Mouse (Mus musculus): ENCODE measurements around the gene Susd3. TPM values are rescaled to one million over a fixed set of nuclear protein-coding genes. Genes with fewer than 3 reads are reported as not detected.

The Susd3 gene
- 6.5 TPM for polyA plus RNA-seq (2014; fragmentation: Illumina TruSeq; extraction: RNeasy Lipid Tissue Mini Kit (QIAGEN cat#74804); ENCODE audit: low read depth, low replicate concordance)

GRCm38 (mm10) chr13:49248467-49248862 is at the start of gene Susd3:
TSS of gene Susd3 (minus strand) at chr13:49248706.

GRCm38 (mm10) chr13:49215504-49216219 is 32.8 kb downstream of the Susd3 start, which contains the start of gene Card19:
TSS of gene Card19 (minus strand) at chr13:49216037.

GRCm38 (mm10) chr13:49187288-49188218 is 61.0 kb downstream of the Susd3 start, which contains the start of gene Ninj1:
TSS of gene Ninj1 (plus strand) at chr13:49187485.

Other genes starting within 250 kb of the Susd3 start
- 0.04 TPM for gene Wnk2, start 100.7 kb downstream of the Susd3 start, polyA plus RNA-seq (2014; fragmentation: Illumina TruSeq; extraction: RNeasy Lipid Tissue Mini Kit (QIAGEN cat#74804); ENCODE audit: low read depth, low replicate concordance)
- not detected for gene Ninj1, start 61.2 kb downstream of the Susd3 start, polyA plus RNA-seq (2014; fragmentation: Illumina TruSeq; extraction: RNeasy Lipid Tissue Mini Kit (QIAGEN cat#74804); ENCODE audit: low read depth, low replicate concordance)
- gene Card19, start 32.7 kb downstream of the Susd3 start, polyA plus RNA-seq (2014; fragmentation: Illumina TruSeq; extraction: RNeasy Lipid Tissue Mini Kit (QIAGEN cat#74804); ENCODE audit: low read depth, low replicate concordance), result 0.36 TPM
- gene Fgd3, start 71.6 kb upstream of the Susd3 start, polyA plus RNA-seq (2014; fragmentation: Illumina TruSeq; extraction: RNeasy Lipid Tissue Mini Kit (QIAGEN cat#74804); ENCODE audit: low read depth, low replicate concordance), result 0.25 TPM
- gene Bicd2, start 92.9 kb upstream of the Susd3 start, polyA plus RNA-seq (2014; fragmentation: Illumina TruSeq; extraction: RNeasy Lipid Tissue Mini Kit (QIAGEN cat#74804); ENCODE audit: low read depth, low replicate concordance), result 7.8 TPM
- gene Ippk, start 172.5 kb upstream of the Susd3 start, polyA plus RNA-seq (2014; fragmentation: Illumina TruSeq; extraction: RNeasy Lipid Tissue Mini Kit (QIAGEN cat#74804); ENCODE audit: low read depth, low replicate concordance), result 8.6 TPM
- gene Tes3-ps, start 244.6 kb upstream of the Susd3 start, polyA plus RNA-seq (2014; fragmentation: Illumina TruSeq; extraction: RNeasy Lipid Tissue Mini Kit (QIAGEN cat#74804); ENCODE audit: low read depth, low replicate concordance), result 5.6 TPM